Mouse (Mus musculus) CH12.LX (cell line): ENCODE measurements around the gene 1700028K03Rik.

Experiments used
- EP300 ChIP-seq: IDR thresholded peaks from 2 replicates; pipeline ENCODE4 v1.6.1; 2011; ENCODE audit warnings: low read length, improper control_type of control experiment
- POLR2A ChIP-seq: IDR thresholded peaks from 2 replicates; pipeline ENCODE4 v1.6.1; 2011; ENCODE audit warnings: low read depth, mild to moderate bottlenecking, improper control_type of control experiment, low read length
- TCF12 ChIP-seq: IDR thresholded peaks from 2 replicates; pipeline ENCODE4 v1.6.1; 2014; ENCODE audit warnings: low read depth, mild to moderate bottlenecking, inconsistent platforms, low read length, improper control_type of control experiment
- ZKSCAN1 ChIP-seq: IDR thresholded peaks from 2 replicates; pipeline ENCODE4 v1.6.1; 2012; ENCODE audit warnings: low read depth, inconsistent platforms, low read length, improper control_type of control experiment, borderline replicate concordance

GRCm38 (mm10) chr5:107513583-107513982 is 20.9 kb upstream of the 1700028K03Rik start:
- TF ChIP-seq EP300 (no peak), TCF12 (peak; percentile 54; the same call in 1 of the 2 replicates), ZKSCAN1 (no peak), POLR2A (peak; percentile 23; the same call in 1 of the 2 replicates)
